Mouse (Mus musculus) hindbrain, embryonic 11.5 days (tissue): ENCODE data around the gene Dars2. TPM values are rescaled to one million over a fixed set of nuclear protein-coding genes. Genes with fewer than 3 reads are reported as not detected.
A peak's percentile ranks its signal among the peaks of the same experiment; 100 is the strongest.

Source experiments
- ATAC-seq: fragments of 200-750 bp; cut with Nextera tagmentation; 2 replicates; pipeline ENCODE4 v1.8.0; 2017; ENCODE audit warnings: mild to moderate bottlenecking, moderate TSS enrichment, moderate library complexity; ENCODE audit not compliant: low FRiP score
- DNase-seq: peaks from one replicate; pipeline ENCODE4 v3.0.0-alpha.2; 2015; ENCODE audit warnings: low spot score
- H3K27ac ChIP-seq: fragments of 300-500 bp; sonication (generic); 2 replicates; pipeline ENCODE4 v1.5.1; 2014; ENCODE audit warnings: mild to moderate bottlenecking, low read depth, low read length
- H3K27me3 ChIP-seq: fragments of 300-500 bp; sonication (generic); 2 replicates; pipeline ENCODE4 v1.6.1; 2014; ENCODE audit warnings: mild to moderate bottlenecking, low read length, moderate library complexity, mixed read lengths; ENCODE audit not compliant: control insufficient read depth, insufficient read depth
- H3K36me3 ChIP-seq: fragments of 300-500 bp; sonication (generic); 2 replicates; pipeline ENCODE4 v1.6.1; 2014; ENCODE audit warnings: mild to moderate bottlenecking, low read length, moderate library complexity, mixed read lengths; ENCODE audit not compliant: control insufficient read depth, insufficient read depth
- H3K4me1 ChIP-seq: fragments of 300-500 bp; sonication (generic); replicated peaks from 2 replicates; pipeline ENCODE4 v1.6.1; 2014; ENCODE audit warnings: low read length, mixed read lengths; ENCODE audit not compliant: control insufficient read depth, insufficient read depth
- H3K4me2 ChIP-seq: fragments of 300-500 bp; sonication (generic); replicated peaks from 2 replicates; pipeline ENCODE4 v1.6.1; 2014; ENCODE audit warnings: mild to moderate bottlenecking, low read depth, low read length
- H3K4me3 ChIP-seq: fragments of 300-500 bp; sonication (generic); 2 replicates; pipeline ENCODE4 v1.5.1; 2014; ENCODE audit warnings: low read depth, low read length
- H3K9ac ChIP-seq: fragments of 300-500 bp; sonication (generic); 2 replicates; pipeline ENCODE4 v1.6.1; 2014; ENCODE audit warnings: low read depth, low read length
- H3K9me3 ChIP-seq: fragments of 300-500 bp; sonication (generic); 2 replicates; pipeline ENCODE4 v1.6.1; 2016; ENCODE audit warnings: low read length; ENCODE audit not compliant: control insufficient read depth
- WGBS: fragments of 180-500 bp; shearing (Covaris S2); extraction: QIAGEN DNeasy Blood & Tissue Kit; methylation state at CpG from one replicate; pipeline ENCODE4 v1.1.7; 2014; 5-methylcytosine and 5-hydroxymethylcytosine counted together
- polyA plus RNA-seq: library from polyadenylated mRNA; unstranded; fragments of >200 nt; fragmentation: Nextera tagmentation; extraction: Ambion mirVana; gene quantifications from 2 replicates; pipeline ENCODE4 v1.2.1, GENCODE M21; 2014

Gene Dars2
- polyA plus RNA-seq = 43.2 and 51.5 TPM in 2 replicates

- peak within 1 kb of the TSS; percentile 54; the same call in 1 of the 2 replicates for H3K27ac ChIP-seq
- H3K9ac ChIP-seq = peak within 1 kb of the TSS; percentile 86
- peak; percentile 93 for DNase-seq
- no peaks in the 10 kb centered on the region for H3K9me3 ChIP-seq
- H3K4me3 ChIP-seq = peak within 1 kb of the TSS; percentile 65
- H3K4me1 ChIP-seq = peaks cover 4% of the 10 kb centered on the region; the same call in 1 of the 2 replicates
- no peaks in the 10 kb centered on the region for H3K36me3 ChIP-seq
- peak within 1 kb of the TSS; percentile 68 for H3K4me2 ChIP-seq
- WGBS = under 1% methylated on average over 57 of the region's 57 CpGs
- peak; percentile 98 for ATAC-seq
- no peaks in the 10 kb centered on the region for H3K27me3 ChIP-seq
Observed at GRCm38 (mm10) chr1:161070352-161071271, at the start of gene Dars2, which contains the start of gene Cenpl. Gene Dars2, minus strand, starts transcription at chr1:161070658. Gene Cenpl, plus strand, starts transcription at chr1:161070713.

GRCm38 (mm10) chr1:161114591-161114990 is 44.1 kb upstream of the Dars2 start:
- Histone ChIP-seq H3K4me3 (no peak overlapping the region), H3K27ac (no peak overlapping the region), H3K4me2 (no peak overlapping the region), H3K9ac (no peak overlapping the region), H3K9me3 (no peaks in the 10 kb centered on the region), H3K27me3 (no peaks in the 10 kb centered on the region), H3K36me3 (no peaks in the 10 kb centered on the region), H3K4me1 (no peaks in the 10 kb centered on the region)
- DNase-seq (no peak), ATAC-seq (no peak)

GRCm38 (mm10) chr1:161109216-161109615 is 38.8 kb upstream of the Dars2 start:
- no peaks in the 10 kb centered on the region for H3K4me1 ChIP-seq
- no peak overlapping the region for H3K4me2 ChIP-seq
- H3K36me3 ChIP-seq = no peaks in the 10 kb centered on the region
- H3K27me3 ChIP-seq = no peaks in the 10 kb centered on the region
- WGBS = 87% methylated on average over 8 of the region's 8 CpGs
- no peak overlapping the region for H3K27ac ChIP-seq
- no peak overlapping the region for H3K4me3 ChIP-seq
- DNase-seq (no peak), ATAC-seq (no peak)
- no peaks in the 10 kb centered on the region for H3K9me3 ChIP-seq
- H3K9ac ChIP-seq = no peak overlapping the region

GRCm38 (mm10) chr1:161103842-161104241 is 33.4 kb upstream of the Dars2 start:
- no peak overlapping the region for H3K4me3 ChIP-seq
- H3K9ac ChIP-seq = no peak overlapping the region
- no peaks in the 10 kb centered on the region for H3K4me1 ChIP-seq
- H3K9me3 ChIP-seq = no peaks in the 10 kb centered on the region
- no peak for DNase-seq
- H3K36me3 ChIP-seq = no peaks in the 10 kb centered on the region
- no peaks in the 10 kb centered on the region for H3K27me3 ChIP-seq
- no peak overlapping the region for H3K27ac ChIP-seq
- no peak overlapping the region for H3K4me2 ChIP-seq
- ATAC-seq = no peak
- WGBS = 71% methylated on average over 1 of the region's 1 CpGs

GRCm38 (mm10) chr1:161099721-161100405 is 29.4 kb upstream of the Dars2 start:
- H3K36me3 ChIP-seq = no peaks in the 10 kb centered on the region
- 94% methylated on average over 4 of the region's 4 CpGs for WGBS
- no peak overlapping the region for H3K27ac ChIP-seq
- no peak overlapping the region for H3K4me2 ChIP-seq
- DNase-seq = no peak
- no peak overlapping the region for H3K9ac ChIP-seq
- H3K4me3 ChIP-seq = no peak overlapping the region
- H3K9me3 ChIP-seq = no peaks in the 10 kb centered on the region
- no peak for ATAC-seq
- no peaks in the 10 kb centered on the region for H3K27me3 ChIP-seq
- no peaks in the 10 kb centered on the region for H3K4me1 ChIP-seq

- Histone ChIP-seq H3K27ac (no peak overlapping the region), H3K4me1 (peaks cover 2% of the 10 kb centered on the region; the same call in 1 of the 2 replicates), H3K9me3 (no peaks in the 10 kb centered on the region), H3K4me3 (no peak overlapping the region), H3K27me3 (no peaks in the 10 kb centered on the region), H3K4me2 (no peak overlapping the region), H3K36me3 (no peaks in the 10 kb centered on the region), H3K9ac (no peak overlapping the region)
- DNase-seq (no peak), ATAC-seq (no peak)
- WGBS = 98% methylated on average over 3 of the region's 3 CpGs
Observed at GRCm38 (mm10) chr1:161077243-161077642, 6.8 kb upstream of the Dars2 start.

- Histone ChIP-seq H3K4me2 (no peak overlapping the region), H3K9me3 (no peaks in the 10 kb centered on the region), H3K36me3 (no peaks in the 10 kb centered on the region), H3K4me1 (peaks cover 4% of the 10 kb centered on the region; the same call in 1 of the 2 replicates), H3K9ac (no peak overlapping the region), H3K27me3 (no peaks in the 10 kb centered on the region), H3K4me3 (no peak overlapping the region), H3K27ac (no peak overlapping the region)
- DNase-seq (no peak), ATAC-seq (no peak)
- 90% methylated on average over 6 of the region's 6 CpGs for WGBS
Observed at GRCm38 (mm10) chr1:161076238-161076637, 5.8 kb upstream of the Dars2 start.

- ATAC-seq = no peak
- H3K9ac ChIP-seq = peak overlapping the region; percentile 61
- H3K36me3 ChIP-seq = no peaks in the 10 kb centered on the region
- no peak for DNase-seq
- H3K4me1 ChIP-seq = peaks cover 4% of the 10 kb centered on the region; the same call in 1 of the 2 replicates
- no peaks in the 10 kb centered on the region for H3K9me3 ChIP-seq
- under 1% methylated on average over 12 of the region's 12 CpGs for WGBS
- H3K27ac ChIP-seq = no peak overlapping the region
- H3K4me3 ChIP-seq = peak overlapping the region; percentile 65
- no peaks in the 10 kb centered on the region for H3K27me3 ChIP-seq
- H3K4me2 ChIP-seq = peak overlapping the region; percentile 47
Observed at GRCm38 (mm10) chr1:161071272-161071620, 788 bp upstream of the Dars2 start.
